Mouse (Mus musculus): ENCODE measurements around the gene Fancd2os.

Gene Fancd2os

DNA sequence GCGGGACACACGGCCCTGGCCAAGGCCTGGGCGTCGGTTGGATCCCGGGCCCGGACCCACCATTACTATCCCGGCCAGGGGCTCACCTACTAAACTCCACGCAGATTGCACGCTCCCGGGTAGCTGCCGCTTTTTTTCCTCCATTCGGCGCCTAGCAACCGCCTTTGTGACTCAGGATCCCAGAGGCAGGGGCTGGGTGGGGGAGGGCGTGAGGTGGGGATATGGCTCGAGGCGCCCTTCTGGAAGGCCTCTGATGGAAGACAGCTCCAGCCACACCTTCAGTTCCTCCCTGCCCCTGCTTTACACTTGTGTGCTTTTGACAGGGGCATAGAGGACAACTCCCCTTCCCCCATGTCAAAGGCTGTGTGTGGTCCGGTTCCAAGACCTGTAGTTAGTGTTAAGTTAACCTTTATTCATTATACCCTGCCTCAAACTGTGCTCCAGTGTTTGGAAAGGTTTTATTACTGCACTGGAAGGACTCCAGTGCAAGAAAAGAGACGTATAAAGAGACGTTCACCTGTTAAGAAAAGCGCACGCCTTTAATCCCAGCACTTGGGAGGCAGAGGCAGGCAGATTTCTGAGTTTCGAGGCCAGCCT, at the start of gene Fancd2os:
Gene Fancd2os (minus strand): TSS at position 173 of the 597 bp plus-strand sequence.
- DNase-seq: peak; percentile 12

DNA sequence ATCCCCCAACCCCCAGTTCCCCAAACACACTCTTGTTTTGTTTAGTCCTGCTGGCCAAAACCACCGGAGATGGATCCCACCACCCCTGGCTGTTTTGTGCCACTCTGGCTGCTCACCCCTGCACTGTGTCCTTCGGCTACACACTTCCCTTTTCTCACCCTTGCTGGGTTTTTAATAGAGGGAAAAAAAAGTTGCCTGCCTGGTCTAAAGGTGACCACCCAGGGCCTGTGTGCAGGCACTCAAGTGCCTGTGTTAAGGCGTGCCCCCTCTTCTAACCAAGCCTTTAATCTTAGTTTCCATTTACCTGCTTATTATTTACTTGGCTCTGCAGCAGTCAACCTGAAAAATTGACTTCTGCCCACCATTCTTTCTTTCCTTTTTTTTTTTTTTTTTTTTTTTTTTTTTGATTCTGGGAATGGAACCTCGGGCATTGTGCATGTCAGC, 49.7 kb upstream of the Fancd2os start:
- DNase-seq: no peak

DNA sequence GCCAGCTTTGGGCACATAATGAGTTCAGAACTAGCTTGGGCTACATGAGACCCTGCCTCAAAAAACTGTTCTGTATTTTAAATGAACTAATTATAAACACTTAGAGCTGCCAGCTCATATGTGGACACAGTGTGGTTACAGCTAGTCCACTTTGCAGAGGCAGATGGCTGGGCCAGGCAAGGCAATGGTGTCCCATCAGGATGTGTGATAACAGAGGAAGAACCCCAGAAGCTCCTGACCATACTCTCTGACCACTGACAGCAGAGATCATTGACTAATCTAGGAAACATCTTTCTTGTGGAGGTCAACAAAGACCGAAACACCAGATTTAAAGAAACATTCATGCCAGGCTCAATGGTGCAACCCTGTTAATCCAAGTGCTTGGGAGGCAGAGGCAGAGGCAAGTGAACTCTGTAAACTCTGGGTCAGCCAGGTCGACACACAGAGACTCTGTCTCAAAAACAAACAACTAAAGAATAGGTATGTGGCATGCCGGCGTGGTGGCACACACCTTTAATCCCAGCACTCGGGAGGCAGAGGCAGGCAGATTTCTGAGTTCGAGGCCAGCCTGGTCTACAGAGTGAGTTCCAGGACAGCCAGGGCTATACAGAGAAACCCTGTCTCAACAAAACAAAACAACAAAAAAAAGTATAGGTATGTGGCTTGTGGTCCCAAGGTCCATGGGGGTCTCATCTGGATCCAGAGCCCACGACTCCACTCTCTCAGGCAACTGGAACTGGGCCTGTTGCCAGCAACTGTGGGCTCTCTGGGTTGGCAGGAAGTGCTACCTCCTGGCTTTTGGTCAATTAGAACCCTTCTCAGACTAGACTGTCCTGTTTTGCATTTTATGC, 49.1 kb upstream of the Fancd2os start:
- DNase-seq: no peak

DNA sequence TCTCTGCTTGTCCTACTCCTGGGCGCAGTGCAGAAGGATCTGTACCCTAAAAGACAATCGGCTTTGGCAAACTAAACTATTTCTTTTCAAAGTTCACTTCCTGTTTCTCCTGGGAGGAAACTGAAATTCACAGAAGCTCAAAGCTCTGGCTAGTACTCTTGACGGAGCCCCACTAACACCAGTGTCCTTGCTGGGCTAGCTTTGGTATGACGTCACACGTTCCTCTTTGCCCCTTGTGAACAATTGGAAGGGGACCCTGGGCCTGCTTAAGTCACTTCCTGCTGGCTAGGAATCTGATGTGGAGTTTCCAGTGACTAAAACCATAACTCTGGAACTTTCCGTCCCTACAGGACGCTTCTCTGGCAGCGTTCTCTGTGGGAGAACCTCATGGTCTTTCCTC, 44.3 kb upstream of the Fancd2os start:
- no peak for DNase-seq

DNA sequence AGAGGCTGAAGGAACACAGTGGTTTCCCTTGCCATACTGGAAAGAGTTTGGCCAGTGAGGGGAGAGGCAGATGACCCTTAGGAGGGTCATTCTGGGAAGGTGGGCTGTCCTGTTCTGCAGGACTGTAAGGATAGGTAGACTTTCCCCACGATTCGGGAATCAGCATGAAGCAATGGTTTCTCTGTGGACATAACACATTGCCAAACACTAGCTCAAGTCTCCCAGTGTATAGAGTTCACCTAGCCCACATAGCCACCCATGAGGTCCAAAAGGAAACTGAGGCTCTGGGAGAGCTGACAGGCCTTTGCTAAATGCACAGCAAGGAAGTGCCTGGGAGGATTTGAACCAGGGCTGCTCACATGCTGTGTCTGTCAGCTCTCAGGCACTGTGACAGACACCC, 43.5 kb upstream of the Fancd2os start:
- no peak for DNase-seq

DNA sequence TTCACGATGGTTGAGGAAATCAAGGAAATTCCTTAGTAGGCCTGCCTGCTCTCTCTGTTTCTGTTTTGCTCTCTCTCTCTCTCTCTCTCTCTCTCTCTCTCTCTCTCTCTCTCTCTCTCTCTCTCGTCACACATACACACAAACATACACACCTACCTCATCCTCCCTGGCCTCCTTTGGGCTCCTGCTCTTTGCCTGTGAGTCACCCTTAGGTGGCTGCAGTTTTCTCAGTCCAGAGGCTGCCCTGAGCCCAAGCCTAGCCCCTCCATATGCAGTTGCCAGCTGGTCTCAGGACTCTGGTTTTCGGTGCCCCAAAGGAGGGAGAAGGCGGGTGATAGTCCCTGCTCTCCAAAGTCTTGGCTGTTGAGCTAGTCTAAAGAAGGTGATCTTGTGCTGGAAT, 42.5 kb upstream of the Fancd2os start:
- DNase-seq: no peak

DNA sequence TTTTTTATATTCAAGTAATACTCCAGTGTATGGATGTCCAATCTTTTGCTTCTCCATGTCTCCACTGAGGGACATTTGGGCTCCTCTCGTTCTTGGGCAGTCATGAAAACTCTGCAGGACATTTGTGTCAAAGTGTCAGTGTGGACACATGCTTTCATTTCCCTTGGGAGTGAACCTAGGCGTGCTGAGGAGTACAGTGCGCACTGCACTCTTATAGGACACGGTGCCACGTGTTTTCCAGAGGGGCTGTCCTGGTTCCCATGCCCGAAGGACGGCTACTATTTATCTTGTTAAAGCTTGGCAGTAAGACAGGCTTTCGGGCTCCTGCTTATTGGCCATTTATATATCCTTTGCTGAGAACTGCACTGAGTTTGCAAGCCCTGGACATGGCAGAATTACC, 42.1 kb upstream of the Fancd2os start:
- no peak for DNase-seq

DNA sequence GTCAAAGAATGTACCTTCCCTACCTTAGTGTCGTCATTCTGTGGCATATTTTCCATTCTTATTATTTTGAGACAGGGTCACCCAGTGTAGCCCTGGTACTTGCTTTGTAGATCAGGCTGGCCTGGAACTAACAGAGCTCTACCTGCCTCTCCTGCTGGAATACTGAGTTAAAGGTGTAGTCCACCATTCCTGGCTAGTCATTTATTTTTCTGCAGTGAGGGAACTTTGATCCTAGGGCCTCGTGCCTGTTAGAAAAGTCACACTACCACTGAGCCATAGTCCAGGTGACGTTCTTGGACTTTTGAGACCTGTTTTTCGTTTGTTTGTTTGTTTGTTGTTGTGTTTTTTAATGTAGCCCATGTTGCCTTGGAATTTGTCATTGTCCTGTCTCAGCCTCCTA, 38.7 kb upstream of the Fancd2os start:
- DNase-seq: no peak

DNA sequence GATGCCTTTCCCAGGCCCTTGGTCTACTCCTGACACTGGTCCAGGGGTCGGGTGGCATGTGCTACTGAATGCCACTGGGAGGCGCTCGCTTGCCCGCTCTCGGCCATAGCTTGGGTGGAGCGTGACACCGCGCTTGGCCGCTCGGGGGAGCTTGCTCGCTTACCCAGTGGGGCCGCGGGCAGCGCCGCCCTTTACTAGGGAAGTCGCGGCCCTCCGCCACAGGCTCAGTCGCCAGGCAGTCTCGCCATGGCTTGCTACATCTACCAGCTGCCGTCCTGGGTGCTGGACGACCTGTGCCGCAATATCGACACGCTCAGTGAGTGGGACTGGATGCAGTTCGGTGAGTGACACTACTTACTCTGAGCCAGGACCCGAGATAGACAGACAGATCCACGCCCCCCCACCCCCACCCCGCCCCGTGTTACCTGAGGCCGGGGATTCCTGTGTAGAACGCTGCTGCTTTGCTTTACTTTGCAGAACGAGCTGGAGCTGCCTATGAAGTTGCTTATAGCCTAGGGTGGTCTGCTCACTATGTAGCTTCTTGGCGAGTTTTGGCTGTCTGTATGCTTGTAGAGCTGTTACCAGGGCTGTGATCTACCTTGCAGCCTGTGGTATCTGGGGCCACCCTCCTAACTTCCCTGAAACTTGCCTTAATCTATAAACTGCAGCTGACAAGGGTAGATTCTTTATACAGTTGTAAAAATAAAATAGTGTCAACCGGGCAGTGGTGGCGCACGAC, 38.0 kb upstream of the Fancd2os start, which contains the start of gene Irak2:
Gene Irak2 (plus strand): TSS at position 166 of the 739 bp plus-strand sequence.
- DNase-seq: peak; percentile 94

DNA sequence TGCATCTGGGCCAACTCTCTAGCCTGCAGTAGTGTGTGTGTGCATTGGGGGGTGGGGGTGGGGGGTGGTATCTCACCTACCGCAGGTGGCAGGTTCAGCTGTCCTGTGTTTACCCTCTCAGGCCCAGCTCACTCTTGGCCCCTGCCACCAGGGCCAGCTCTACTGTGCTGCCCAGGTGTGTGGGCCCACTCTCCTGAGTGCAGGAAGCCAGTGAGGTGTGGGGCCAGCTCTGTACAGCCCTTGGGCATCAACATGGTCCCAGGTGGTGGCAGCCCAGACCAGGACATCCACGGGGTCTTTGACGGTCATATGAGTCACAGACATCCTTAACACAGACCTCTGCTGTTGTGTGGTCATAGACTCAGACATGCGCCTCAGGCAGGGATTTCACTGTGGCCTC, 32.3 kb upstream of the Fancd2os start:
- no peak for DNase-seq

DNA sequence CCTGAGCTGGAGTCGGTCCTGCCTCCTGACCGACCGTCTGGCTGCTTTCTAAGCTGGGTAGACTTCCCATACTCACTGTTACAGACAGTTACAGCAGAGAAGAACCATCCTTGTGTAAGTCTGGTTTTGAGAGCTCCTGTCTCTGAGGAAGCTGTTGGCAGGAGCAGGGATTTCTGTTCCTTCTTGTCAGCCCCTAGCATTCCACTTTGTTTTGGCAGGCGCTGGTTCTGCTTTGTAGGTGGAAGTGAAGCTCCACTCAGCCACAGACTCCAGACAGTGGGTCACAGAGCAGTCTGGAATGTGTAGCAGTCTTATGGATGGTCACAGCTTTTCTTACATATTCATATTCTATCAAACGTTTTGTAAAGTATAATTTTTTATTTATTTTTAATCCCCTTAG, 29.8 kb upstream of the Fancd2os start:
- DNase-seq: no peak

DNA sequence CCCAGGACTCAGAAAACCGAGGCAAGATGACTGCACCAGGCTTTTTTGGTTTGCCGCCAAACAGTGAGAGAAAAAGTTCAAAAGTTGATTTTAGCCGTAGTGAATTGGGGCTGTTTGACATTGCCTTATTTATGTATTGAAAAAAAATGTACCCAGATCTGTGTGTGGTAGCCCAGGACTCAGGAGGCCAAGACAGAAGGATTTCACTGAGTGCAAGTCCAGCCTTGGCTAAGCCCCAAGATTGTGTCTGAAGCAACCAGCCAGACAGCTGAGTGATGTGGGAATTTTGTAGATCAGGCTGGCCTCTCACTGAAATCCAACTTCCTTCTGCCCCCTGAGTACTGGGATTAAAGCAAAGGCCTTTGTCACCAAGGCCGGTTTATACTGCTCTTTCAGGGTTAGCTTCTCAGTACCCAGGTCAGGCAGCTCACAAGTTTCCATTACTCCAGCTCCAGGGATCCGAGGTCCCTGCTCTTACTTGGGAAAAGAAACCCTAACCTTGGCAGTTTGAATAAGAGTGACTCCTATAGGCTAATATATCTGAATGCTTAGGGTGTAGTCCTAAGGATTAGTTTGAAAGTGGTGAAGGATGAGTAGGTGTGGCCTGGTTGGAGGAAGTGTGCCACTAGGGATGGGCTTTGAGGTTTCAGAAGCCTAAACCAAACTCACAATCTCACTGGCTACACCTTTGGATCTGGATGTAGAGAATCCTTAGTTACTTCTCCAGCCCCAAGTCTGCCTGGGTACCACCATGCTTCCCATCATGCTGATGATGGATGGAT, 24.7 kb upstream of the Fancd2os start:
- DNase-seq: peak; percentile 22

DNA sequence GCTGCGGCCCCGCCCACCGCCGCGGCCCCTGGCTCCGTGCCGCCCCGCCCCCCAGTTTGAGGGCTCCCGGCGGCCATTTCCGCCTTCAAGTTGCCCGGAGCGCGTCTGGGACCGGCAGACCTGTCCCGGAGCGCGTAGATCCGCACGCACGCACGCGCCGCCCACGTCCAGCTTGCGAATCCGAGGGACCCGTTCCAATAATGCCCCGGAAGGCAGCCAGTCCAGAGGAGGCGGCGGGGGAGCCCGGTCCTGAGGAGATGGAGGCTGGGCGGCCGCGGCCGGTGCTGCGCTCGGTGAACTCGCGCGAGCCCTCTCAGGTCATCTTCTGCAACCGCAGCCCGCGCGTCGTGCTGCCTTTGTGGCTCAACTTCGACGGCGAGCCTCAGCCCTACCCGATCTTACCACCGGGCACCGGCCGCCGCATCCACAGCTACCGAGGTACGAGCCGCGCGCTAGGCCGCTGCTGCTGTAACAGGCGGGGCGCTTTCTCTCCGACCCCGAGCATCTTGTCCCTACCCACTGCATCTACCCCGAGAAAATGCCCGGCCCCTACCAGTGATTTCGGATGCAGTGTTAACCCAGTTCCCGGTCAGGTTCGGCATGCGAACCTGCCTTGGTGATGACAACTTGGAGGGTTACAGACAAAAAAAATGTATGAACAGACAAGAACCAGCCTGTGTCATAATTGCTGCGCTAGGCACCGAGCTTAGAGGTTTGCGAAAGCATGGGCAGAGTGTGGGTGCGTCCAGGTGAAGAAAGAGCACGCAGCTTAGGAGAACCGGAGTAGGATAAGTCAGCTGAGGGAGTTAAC, 23.6 kb upstream of the Fancd2os start, which contains the start of gene Vhl:
Gene Vhl (plus strand): TSS at position 19 of the 811 bp plus-strand sequence.
- peak; percentile 90 for DNase-seq

DNA sequence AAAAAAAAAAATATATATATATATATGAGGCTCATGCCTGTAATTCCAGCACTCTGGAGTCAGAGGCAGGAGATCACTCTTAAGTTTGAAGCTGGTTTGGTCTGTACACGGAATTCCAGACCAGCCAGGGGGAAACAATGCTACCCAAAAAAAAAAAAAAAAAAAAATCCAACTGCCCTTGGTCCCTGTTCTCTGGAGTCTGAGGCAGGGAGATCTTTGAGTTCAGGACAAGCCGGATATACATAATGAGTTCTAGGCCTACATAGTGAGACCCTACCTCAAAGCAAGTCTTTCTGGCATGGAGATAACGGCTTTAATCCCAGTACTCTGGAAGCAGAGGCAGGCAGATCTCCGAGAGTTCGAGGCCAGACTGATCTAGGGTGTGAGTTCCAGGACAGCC, 22.9 kb upstream of the Fancd2os start:
- DNase-seq: no peak

DNA sequence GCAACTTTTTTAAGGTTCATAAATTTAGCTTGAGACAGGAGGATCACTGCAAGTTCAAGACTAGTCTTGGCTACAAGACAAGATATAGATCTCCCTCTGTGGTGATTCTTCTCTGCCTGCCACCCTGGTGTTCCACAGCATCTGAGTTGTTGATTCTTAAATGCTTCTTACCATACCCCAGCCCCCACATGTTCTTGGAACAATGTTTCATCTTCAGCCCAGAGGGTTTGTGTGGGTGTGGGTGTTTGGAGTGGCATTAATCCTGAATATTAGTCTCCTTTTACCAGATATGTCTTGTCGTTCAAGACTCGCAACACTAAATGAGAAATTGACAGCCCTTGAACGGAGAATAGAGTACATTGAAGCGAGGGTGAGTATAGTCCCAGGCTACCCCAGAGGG, 15.0 kb upstream of the Fancd2os start:
- DNase-seq: no peak

DNA sequence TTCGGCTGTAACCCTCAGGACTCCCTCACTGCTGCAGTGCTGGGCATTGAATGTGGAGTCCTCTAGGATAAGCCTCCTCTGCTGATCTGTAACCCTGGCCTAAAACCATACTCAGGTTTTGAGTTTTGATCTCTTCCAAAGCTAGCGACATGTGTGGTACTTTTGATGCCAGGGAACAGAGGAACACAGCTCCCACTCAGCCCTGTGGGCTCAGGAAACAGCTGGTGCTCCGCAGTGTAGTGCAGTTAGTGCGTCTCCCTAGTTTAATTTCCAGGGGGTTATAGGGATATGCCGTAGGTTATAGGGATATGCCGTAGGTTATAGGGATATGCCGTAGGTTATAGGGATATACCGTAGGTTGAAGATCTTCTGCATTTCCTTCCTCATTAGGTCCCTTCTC, 14.5 kb upstream of the Fancd2os start:
- DNase-seq: no peak

DNA sequence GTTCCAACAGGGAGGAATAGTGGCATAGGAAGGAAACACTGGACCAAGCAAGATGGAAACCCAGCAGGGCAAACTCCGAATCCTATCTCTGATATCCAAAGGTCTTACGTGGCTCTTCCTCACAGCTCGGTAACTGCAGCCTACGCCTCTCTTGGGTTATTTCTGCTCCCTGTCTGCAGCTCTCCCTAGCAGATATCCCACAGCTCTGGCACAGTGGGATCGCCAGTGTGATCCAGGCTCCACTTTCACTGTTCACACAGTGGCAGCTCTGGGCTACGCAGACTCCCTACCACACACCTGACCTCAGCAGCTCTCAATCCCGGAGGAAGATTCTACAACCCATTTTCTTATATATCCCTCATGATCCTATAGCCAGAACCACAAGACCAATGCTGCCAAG, 13.6 kb upstream of the Fancd2os start:
- DNase-seq: no peak

DNA sequence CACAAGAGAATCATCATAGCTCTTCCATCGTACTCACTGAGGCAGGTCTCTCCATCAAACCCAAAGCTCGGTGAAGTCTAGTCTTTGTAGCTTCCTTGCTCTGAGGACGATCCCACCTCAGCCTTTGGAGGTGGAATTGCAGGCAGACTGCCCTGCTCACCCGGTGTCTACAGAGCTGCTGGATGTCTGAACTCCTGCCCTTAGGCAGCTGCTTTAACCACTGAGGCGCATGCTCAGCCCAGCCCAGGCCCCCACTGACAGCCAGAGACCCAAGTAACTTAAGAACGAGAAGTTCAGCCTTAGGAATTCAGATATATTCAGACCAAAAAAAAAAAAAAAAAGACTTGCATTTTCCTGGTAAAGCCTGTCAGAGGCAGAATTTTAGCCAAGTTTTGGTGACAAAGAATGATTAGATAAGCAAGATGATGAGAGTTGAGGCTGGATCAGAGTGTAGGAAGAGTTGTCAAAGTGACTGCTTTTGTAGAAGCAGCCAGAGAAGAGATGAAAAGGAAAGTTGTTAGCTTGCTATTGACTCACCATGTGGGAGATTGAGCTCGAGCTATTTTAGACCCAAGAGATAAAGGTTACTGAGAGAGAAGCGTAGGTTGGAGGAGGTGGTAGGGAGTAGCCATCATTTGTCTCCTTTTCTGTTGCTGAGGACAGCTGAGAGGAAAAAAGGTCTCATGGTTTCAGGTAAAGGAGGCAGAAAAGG, 11.9 kb upstream of the Fancd2os start:
- DNase-seq: no peak

DNA sequence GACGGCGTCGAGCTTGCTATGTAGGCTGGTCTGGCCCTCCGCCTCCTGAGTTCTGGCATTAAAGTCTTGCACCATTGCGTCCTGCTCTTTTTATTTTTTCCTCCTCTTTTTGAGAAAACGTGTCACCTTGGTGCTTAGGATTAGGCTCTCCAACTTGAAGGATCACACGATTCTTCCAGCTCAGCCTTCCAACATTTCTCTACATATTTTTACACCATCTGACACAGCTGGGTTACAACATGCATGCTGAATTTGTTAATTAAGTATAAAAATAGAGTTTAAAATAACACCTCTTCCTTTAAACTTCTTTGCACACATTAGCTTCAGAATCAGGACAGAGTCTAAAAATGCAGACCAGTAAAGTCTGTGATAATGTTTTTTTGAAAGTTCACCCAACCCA, 8.8 kb upstream of the Fancd2os start:
- no peak for DNase-seq

DNA sequence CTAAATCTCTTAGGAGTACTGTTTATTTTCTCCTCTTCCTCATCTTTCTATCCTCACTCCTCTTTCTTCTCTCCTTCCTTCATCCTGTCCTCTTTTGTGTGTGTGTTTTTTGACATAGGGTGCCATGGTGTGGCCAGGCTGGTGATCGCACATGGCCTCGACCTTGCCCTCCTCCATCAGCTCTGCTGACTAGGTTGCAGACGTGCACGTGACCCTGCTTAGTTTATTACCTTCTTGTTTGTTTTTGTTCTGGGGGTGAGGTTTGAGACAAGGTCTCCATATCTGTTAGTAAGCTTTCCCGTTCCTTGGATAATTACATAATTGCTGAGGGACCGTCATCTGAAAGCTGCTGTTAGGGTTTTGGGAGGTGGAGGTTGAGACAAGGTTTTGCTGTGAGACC, 8.4 kb upstream of the Fancd2os start:
- DNase-seq: no peak

DNA sequence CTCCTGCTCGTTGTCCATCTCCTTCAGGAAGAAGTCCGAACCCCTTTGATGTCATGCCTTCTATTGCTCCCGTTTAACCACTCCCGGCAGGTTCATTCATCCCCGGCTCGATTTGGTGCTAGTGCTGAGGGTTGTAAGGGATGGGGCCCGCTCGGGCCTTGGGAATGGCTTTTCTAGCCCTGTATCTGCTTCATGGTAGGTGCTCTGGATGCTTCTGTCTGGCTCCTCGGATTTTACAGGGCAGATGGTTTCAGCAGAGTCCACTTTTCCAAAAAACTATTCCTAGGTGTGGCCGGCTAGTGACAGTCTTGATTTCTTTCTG, 4.7 kb upstream of the Fancd2os start:
- no peak for DNase-seq
